Mouse (Mus musculus): Measurements from ENCODE around the gene Gm21969.

DNA sequence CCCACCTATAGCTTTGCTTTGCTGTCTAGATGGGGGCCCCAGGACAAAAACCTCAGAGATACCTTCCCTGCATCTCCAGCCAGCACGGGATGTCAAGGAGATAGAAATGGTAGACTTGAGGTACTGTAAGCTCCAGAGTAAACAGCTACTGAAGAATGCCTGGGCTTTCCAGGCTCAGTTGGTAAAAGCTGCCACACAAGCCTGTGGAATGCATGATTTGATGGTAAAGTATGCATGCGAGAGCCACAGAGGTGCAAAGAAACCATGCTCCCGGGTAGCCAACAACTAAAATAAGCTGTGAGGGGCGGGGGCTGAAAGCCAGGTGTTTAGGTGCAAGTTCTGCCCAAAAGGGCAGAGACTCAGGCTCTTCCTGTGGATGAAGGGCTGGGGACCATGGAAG is 99.9 kb downstream of the Gm21969 start:
- no peak for TF ChIP-seq CTCF (IDR thresholded peaks at IDR 0.05)
- no peak for TF ChIP-seq EP300 (IDR thresholded peaks at IDR 0.05)

All from lung, postnatal 0 days (tissue).